Mouse (Mus musculus) layer of hippocampus, postnatal 36 days (tissue): Measurements from ENCODE around the gene Nsun5. TPM values are rescaled to one million over a fixed set of nuclear protein-coding genes. Genes with fewer than 3 reads are reported as not detected.
"Not testable (repeated sequence)": the region's sequence is repeated elsewhere in the genome, so short reads cannot be mapped to it uniquely, and the experiment has no call there.

Source experiments
- DNase-seq, 2 experiments: peaks; one replicate each; pipeline ENCODE4 v3.0.0; 2022
- total RNA-seq, 2 experiments: library from RNA; stranded (reverse); gene quantifications; 2 replicates each; pipeline ENCODE4 v1.2.3; 2021

The Nsun5 gene
- total RNA-seq, result 10 to 100 TPM; 18.8 to 25.9 TPM

DNA sequence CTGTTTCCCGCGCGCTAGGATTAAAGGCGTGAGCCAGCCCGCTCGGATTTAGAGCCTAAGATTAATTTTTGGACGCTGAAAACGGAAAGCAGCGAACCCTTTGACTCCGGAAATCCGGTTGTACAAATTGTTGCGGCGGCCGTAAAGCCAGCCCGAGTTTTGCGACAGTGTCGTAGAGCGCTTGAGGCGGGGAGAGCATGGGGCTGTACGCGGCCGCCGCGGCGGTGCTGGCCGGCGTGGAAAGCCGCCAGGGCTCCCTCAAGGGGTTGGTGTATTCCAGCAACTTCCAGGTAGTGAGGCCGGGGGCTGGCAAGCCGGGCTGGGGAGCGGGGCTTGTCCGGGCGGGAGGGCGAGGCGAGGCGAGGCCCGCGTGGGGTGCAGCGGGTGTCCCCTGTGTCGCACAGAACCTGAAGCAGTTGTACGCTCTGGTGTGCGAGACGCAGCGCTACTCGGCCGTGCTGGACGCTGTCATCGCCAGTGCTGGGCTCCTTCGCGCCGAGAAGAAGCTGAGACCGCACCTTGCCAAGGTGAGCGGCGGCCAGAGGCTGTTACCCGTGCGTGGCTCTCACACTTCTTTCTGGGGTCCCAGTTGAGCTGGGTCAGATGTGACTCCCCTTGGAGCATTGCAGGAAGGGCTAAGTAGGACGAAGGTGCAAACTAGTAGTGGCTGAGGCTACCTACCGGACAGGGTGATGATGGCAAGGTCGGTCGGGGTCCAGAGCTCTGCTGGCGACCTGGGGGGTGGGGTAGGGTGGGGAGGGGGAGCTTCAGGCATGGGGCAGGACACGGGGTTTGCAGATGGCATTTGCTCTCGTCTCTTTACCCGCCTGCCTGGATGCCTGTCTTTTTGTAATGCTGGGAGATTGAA lies at the start of gene Nsun5:
Gene Nsun5 (plus strand): TSS at position 167 of the 868 bp plus-strand sequence.
- peak; percentile 91 to 94 for DNase-seq

DNA sequence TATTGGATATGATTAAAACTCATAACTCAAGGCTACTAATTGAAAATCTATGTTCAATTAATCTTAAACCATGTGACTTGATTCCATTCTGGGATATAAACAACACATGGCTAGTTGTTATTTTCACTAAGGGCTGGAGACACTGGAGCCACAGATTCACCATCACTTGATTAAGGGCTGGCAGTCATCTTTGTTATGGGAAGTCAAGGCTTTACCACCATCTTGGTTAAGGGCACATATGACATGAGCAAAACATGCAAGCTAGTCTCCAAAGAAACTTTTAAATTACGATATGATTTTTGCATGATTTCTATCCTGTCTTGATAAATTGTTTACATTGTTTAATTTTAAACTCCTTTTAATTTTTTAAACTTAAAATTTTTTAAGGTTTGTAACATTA lies 47.6 kb upstream of the Nsun5 start:
- no peak for DNase-seq

DNA sequence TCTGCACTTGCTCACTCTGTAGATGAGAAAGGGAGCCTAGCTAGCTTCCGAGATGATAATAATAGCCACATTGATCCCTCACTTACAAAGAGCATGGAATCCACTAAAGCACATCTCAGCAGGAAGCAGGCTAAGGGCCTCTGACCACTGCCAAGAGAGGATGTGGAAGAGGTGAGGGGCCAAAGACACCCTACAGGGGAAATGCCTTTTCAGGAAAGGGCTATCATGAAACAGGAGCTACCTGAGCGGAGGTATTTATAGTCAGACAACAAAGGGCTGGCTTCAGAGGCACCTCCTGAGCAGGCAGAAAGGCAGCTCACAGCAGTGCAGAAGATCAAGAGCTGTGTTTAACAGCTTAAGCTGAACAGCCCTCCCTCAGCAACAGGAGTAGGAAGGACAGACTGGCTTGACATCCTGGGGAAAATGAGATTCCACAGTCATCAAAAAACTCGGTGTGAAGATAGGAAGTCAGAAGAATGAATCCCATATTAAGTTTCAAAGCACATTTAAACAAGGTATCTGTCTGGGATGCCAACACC lies 43.6 kb upstream of the Nsun5 start:
- DNase-seq, result no peak

DNA sequence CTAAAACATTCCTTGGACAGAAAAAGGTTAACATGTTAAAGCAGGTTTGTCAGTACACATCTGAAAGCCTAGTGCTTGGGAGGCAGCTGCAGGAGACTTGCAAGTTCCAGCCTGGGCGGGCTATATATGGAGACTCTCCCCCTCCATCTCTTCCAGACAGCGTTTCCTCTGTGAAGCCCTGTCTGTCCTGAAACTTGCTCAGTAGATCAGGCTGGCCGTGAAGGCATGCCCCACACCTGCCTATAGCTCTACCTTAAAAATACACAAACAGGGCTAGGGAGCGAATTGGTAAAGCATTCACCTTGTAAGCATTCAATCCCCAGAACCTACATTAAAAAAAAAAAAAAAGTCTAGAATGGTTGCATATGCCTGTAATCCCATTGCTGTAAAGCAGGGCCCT lies 40.3 kb upstream of the Nsun5 start:
- DNase-seq, result no peak

DNA sequence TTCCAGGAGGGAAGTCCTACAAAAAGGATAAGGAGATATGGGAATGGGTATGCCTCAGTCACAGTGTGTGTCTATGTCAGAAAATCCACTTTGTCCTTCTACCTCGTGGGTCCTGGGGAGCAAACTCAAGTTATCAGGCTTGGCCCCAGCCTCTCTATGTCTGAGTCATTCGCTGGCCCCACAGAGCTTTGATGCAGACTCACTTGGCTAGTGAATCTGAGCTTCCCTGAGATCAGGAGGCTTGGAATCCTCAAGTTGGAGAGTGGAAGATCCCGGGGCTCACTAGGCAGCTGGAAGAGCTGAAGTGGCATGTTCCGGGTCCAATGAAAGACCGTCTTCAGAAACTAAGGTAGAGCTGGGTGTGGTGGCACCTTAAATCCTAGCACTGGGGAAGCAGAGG lies 39.6 kb upstream of the Nsun5 start:
- DNase-seq, result no peak

DNA sequence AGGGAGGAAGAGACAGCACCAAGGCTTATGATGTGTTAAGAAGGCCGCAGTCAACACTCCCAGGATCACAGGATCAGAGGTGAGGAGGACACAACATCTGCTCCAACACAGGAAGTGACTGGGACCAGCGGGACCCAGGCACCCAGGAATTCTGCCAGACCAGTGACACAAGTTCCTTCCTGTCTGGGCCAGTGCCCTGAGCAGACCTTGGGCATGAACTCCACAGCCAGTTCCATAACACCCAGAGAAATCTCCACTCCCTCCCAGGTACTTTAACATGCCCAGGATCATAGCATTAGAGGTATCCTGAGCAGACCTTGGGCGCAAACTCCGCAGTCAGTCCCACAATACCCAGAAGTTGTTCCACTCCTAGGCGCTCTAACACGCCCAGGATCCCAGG lies 38.6 kb upstream of the Nsun5 start:
- DNase-seq, result no peak

DNA sequence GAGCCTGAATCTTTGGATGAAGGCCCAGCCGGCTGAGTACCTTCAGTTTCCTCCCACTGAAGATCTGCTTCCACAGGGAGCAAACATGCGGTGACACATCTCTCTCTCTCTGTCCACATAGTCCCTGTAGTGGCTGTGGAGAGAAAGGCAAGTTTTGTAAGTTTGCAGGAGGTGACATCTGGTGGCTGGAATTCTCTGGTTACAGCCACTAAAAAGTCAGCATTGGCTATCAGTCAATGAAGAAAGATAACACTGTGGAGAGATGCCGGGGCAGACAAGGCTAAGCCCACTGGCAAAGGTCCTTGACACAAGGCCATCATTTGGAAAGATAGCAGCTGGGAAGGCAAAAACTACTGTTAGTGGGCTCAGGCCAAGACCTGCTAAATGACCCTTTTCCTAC lies 32.2 kb upstream of the Nsun5 start:
- DNase-seq, result no peak

DNA sequence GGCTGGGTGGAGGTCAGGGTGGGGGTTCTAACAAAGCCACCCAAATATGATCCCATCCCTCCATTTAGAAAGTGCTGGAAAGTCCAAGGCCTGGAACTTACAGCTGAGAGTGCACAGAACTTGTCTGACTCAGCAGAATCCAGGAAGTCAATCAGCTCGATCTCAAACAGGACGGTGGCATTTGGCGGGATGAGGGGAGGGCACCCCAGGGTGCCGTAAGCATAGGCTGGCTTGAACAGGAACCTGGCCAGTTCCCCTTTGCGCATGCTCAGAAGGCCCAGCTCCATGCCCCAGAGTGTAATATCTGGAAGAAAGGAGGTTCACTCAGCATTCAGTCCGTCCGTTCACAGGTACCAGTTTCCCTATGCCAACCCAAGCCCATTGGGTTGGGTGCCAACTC lies 23.8 kb upstream of the Nsun5 start:
- no peak for DNase-seq

DNA sequence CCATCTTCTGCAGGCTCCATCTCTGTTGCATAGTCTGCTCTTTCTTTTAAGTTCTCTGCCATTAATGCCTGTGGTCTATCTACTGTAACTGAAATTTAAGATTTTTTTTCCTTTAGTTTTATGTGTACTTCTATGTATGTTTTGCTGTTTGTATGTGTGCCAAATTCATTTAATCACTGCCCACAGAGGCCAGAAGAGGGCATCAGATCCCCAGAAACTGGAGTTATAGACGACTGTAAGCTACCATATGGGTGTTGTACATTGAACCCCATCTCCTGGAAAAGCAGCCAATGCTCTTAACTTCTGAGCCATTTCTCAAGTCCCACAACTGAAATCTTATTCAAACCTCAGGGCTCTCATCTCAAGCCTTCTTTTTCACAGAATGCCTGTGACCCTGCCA lies 23.3 kb upstream of the Nsun5 start:
- DNase-seq, result no peak

DNA sequence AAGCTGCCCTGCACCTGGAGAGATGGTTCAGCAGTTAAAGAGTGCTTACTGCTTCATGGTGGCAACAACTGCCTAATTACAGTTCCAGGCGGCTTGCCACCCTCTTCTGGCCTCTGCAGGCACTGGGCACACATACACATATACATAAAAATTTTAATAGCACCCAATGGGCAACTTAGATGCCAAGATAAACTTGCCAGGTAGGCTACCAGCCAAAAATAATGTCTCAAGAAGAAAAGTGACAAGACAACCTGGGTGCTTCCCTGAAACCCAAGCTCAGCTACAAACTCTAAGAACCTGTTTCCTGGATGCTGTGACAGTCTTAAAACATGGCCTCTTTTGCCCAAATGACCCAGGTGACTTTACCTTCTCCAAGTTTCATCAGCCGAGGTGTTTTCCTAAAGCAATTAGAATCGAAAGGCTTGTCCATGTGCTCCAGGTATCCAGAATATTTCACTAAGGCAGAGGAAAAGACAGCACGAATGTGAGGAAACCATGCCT lies 22.2 kb upstream of the Nsun5 start:
- DNase-seq, result no peak

DNA sequence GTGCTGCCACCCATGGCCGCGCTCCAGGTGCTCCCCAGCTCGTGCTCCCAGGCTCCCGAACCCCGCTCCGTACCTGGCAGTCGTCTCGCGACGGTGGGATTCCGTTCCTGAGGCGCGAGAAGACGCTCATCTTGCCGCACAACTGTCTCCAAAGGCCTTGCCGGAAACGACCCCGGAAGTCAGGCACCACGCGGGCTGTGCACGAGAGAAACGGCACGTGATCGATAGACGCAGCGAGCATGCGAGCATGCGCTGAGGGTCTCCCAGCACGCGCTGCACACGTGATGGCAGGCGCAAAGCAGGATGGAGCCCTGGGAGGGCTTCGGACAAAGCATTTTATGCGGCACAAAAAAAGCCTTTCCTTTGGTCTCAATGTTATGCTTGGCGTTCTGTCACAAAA lies 19.9 kb upstream of the Nsun5 start, which contains the start of gene Fkbp6:
Gene Fkbp6 (minus strand): TSS at position 183 of the 400 bp plus-strand sequence.
- no peak for DNase-seq

DNA sequence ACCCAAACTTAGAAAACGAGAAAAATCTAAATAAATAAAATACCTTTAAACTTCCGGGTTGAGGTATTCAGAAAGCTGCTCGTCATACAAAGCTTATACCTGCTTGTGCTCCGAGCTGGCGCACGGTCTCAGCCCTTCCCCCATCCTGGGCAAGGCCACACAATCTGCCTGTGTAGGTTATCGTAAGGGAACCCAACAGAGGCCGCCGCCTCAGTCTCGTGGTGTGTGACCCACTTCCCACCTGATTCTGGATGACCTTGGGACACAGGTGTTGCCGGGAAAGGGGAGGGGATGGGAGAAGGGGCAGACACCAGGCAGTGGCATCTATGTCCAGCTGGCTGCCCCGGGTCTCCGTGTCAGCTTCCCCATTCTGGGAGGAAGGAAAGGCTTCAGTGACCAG lies 18.1 kb upstream of the Nsun5 start:
- DNase-seq, result no peak

DNA sequence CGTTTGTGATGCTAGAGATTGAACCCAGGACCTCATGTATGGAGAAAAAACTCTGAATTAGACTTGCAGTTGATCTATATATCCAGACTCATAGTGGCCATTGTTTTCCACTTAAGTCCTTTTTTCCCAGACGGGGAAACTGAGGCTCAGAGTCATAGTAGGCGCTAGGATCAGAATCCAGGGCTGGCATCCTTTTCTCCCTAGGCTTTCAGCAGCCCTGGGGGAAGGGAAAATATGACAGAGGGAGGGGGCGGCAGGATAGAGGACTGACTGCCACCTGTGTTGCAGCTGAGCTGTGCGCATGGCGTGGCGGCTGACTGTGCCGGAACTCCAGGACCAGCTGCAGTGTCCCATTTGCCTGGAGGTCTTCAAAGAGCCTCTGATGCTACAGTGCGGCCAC lies 16.8 kb upstream of the Nsun5 start, which contains the start of gene Trim50:
Gene Trim50 (plus strand): TSS at position 301 of the 400 bp plus-strand sequence.
- DNase-seq, result no peak

DNA sequence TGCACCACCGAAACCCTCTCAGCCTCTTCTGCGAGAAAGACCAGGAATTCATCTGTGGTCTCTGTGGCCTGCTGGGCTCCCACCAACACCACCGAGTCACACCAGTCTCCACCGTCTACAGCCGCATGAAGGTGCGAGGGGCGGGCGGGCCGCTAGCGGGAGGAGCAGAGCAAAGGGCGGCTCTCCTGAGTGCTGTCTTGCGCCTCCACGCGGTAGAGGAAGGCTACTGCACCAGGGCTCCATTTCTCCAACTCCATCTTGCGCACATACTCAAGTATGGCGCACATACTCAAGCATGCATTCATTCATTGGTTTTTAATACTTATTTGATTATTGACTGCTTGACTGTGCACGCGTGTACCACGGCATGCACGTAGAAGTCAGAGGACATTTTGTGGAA lies 16.2 kb upstream of the Nsun5 start:
- no peak for DNase-seq

DNA sequence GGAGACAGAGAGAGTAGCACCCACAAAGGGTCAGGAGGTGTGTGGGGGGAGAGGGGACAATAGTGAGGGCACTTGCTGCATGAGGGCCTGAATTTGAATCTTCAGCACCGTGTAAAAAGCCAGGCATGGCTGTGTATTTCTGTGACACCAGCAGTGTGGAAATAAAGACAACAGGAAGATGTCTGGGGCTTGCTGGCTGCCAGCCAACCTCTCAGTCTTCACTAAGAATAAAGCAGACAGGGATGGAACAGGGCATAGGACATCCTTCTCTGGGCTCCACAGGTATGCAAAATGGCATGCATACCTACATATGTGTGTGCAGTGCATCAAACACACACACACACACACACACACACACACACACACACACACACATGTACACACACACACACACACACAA lies 13.7 kb upstream of the Nsun5 start:
- no peak for DNase-seq

DNA sequence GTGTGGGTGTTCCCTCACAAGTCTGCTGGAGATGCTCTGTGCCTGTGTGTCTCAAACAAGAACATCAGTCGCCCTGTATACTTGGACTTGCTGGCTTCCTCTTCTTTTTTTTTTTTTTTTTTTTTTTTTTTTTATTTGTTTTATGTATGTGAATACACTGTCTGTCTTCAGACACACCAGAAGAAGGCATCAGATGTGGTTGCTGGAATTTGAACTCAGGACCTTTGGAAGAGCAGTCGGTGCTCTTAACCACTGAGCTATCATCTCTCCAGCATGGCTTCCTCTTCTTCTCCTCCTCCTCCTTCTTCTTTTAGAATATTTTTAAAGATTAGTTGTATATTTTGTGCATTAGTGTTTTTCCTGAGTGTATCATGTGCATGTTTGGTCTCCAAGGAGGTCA lies 12.2 kb upstream of the Nsun5 start:
- no peak for DNase-seq

DNA sequence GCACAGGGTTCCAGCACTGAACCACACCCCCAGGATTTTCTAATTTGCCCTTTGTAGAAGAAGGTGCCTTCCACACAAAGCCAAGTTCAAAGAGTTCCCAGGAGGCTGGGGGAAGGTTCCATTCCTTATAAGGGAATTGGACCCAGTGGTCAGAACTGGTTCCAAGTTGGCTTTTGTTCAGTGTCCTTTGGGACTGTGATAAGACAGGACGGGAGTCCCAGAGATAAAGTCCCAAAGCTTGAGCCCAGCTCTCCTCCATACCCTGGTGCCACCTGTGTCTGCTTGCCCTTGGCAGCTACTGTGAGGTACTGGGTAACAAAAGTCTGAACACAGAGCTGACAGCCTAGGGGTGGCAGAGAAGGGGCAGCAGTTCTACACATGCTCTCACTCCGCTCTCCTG lies 10.0 kb upstream of the Nsun5 start:
- no peak for DNase-seq

DNA sequence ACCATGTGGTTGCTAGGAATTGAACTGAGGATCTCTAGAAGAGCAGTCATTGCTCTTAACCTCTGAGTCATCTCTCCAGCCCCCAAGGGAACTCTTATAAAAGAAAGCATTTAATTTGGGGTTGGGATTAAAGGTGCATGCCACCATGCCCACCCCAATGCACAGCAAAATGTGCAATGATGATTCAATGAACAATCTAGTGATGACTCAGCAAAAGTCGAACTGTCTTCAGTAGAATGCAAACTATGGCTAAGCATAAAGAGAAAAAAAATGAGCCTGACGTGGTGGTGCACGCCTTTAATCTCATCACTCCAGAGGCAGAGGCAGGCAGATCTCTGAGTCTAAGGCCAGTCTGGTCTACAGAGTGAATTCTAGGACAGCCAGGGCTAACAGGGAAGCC lies 7.2 kb upstream of the Nsun5 start:
- DNase-seq, result no peak

DNA sequence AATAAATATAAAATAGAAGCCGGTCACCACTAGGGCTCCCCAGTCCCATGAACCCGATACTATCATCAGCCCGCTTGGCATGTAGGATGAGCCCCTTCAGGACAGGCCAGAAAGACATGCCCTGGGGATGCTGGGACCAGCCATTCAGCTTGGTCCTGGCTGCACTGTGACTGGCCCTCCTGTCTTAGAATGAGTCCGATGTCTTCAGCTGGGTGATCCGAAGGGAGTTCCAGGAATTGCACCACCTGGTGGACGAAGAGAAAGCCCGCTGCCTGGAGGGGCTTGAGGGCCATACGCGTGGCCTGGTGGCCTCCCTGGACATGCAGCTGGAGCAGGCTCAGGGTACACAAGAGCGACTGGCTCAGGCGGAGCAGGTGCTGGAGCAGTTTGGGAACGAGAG lies 6.2 kb upstream of the Nsun5 start:
- DNase-seq, result no peak

DNA sequence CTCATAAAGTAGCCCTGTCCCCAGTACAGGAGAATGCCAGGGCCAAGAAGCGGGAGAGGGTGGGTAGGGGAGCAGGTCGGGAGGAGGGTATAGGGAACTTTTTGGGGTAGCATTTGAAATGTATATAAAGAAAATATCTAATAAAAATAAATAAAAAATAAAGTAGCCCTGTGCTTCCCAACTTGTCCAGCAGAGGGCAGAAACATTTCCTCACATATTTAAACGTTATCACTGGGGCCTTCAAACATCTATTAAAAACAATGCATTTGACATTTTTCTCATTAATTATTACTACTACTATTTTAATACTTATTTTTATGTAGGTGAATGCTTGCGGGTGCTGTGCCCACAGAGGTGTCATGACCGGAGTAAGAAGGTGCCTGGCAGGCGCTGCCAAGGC lies 1.9 kb upstream of the Nsun5 start:
- DNase-seq, result no peak

DNA sequence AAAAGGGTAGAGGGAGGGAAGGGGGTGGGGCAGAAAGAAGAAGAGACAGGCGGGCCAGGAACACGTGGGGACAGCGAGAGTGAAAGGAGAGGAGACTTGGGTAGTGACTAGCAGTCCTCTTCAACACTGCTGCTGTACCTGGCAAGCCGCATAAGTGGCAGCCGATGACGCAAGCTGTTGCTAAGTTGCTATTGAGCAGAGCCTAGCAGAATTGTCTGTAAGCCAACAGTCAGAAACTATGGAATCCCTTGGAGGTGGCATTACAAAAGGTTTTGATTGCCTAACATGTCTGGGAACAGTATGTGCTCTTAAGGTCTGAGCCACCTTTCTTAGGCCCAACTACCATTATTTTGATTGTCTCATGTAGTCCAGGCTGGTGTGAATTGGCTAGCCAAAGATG lies 1.4 kb upstream of the Nsun5 start:
- DNase-seq, result no peak

DNA sequence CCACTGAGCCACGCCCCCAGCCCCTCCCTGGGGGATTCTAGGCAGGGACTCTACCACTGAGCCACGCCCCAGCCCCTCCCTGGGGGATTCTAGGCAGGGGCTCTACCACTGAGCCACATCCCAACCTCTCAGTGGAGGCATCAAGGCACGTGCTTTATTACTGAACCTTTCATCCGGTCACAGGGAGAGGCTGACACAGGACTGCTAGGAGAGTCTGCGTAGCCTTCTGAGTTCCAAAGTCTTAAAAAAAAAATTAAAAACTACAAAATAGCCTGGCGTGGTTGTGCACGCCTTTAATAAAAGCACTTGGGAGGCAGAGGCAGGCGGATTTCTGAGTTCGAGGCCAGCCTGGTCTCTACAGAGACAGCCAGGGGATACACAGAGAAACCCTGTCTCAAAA lies 557 bp upstream of the Nsun5 start:
- DNase-seq, result not testable (repeated sequence)

DNA sequence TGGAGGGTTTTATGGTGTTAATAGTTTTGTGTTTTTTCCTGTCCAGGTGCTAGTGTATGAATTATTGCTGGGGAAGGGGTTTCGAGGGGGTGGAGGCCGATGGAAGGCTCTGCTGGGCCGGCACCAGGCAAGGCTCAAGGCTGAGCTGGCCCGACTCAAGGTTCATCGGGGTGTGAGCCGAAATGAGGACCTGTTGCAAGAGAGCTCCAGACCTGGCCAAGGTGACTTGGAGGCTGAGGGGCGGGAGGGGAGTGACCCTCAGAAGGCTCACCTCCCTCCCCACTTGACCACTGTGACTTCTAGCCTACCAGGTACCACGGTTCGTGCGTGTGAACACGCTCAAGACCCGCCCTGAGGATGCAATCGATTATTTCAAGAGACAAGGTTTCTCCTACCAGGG lies 1.4 kb downstream of the Nsun5 start:
- DNase-seq, result no peak

DNA sequence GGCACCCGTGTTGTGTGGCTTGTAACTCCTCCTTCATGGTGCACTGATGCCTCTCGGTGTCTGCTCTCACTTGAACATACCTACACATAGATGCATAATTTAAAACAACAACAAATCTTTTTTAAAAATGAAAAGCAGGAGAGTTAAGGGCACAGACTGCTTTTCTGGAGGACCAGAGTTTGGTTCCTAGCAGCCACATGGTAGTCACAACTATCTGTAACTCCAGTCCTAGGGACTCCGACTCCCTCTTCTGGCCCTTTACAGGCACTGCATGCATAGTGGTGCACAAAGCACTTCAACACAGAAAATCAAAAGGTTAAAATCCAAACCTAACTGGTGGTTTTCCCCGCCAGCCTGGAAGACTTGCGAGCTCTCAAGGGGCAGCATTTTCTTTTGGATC lies 3.8 kb downstream of the Nsun5 start:
- DNase-seq, result no peak
